Mouse (Mus musculus) liver, postnatal 0 days (tissue): Measurements from ENCODE around the gene Rps10.

ENCODE experiments used
- CTCF ChIP-seq: sonication (generic); IDR thresholded peaks from 2 replicates; pipeline ENCODE4 v1.5.1; 2016; ENCODE audit warnings: antibody characterized with exemption, low read depth
- EP300 ChIP-seq: IDR thresholded peaks from 2 replicates; pipeline ENCODE4 v1.6.1; 2016; ENCODE audit warnings: antibody characterized with exemption, low read depth, mild to moderate bottlenecking

DNA sequence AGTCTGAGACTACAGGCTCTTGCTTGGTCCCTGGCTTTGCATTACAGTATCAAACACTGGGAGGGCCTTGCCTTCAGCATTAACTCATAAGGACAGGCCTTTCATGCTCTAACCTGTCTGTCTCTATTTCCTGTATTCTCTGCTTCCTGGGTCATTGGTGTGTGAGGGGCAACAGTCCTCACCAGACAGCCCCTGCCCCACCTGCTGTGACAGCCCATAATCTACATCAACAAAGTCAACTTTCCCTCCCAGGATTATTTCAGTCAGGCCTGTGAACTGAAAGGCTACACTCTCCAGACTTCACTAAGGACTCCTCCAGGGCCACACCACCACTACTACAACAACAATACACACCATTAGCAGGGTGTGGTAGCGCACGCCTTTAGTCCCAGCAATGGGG lies 33.4 kb downstream of the Rps10 start:
- TF ChIP-seq CTCF (no peak), EP300 (no peak)
